Mouse (Mus musculus) ovary, postnatal 36 days (tissue): ENCODE measurements around the gene Slco1a6.

Experiments
- DNase-seq: peaks from one replicate; pipeline ENCODE4 v3.0.0; 2022; ENCODE audit warnings: low spot score, mixed read lengths

The Slco1a6 gene

GRCm38 (mm10) chr6:142035771-142036170, 172.6 kb downstream of the Slco1a6 start:
- DNase-seq: no peak
